Mouse (Mus musculus): ENCODE measurements around the gene Raver1. TPM values are rescaled to one million over a fixed set of nuclear protein-coding genes. Genes with fewer than 3 reads are reported as not detected.
A peak's percentile ranks its signal among the peaks of the same experiment; 100 is the strongest.

Gene Raver1
- total RNA-seq (2021): 10 to 100 TPM; 38.6 to 39.4 TPM

DNA sequence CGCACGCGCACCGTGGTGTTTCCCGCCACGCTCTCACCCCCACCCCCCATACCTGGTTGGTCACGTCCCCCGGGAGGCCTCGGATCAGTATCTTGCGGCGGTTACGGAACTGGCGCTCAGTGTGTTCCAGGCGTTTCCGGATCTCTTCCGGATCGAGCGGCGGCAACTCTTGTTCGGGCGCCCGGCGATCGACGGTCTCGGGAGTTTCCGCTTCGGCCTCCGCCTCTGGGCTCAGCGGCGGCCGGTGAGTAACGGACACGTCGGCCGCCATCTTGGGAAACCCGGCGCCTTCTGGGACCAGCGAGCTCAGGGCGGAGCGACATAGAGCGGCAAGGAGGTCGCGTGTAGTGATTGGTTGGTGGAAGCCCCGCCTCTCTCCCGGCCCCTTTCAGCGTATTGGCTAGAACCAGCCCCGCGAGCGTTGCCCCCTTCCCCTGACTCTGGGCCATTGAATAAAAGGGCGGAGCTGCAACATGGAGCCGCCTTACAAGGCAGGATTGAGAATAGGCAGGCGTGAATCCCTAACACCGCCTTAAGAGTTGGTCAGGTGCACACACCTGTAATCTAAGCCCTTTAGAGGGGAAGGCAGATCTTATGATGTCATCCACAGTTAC, at the start of gene Raver1, which contains the start of gene Gm38431:
Raver1 (minus strand) TSS at position 302 of the 614 bp plus-strand sequence.
Gm38431 (minus strand) TSS at position 291 of the 614 bp plus-strand sequence.
- DNase-seq: peak; percentile 98
- intact Hi-C loops (cut with DNase I): loop anchor here (2.0 kb wide), 1 partner anchor 39 kb away; the partner anchor contains the start of gene Tyk2

DNA sequence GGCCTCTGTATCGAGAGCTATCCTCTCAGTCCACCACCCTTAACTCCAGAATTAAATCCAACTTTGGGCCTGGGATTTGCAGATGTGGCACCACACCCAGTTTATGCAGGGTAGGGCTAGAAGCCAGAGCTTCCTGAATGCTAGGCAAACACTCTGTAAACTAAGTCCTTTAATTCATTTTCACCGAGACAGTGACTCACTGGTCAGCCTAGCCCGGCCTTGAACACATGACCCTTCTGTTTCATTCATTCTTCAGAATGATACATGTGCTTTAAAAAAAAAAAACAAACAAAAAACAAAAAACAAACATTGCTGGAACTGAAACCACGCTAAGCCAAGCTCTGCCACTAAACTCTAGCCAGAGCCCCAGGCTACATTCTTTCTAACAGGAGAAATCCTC, 46.6 kb upstream of the Raver1 start:
- intact Hi-C loops (cut with DNase I): no loop called here

DNA sequence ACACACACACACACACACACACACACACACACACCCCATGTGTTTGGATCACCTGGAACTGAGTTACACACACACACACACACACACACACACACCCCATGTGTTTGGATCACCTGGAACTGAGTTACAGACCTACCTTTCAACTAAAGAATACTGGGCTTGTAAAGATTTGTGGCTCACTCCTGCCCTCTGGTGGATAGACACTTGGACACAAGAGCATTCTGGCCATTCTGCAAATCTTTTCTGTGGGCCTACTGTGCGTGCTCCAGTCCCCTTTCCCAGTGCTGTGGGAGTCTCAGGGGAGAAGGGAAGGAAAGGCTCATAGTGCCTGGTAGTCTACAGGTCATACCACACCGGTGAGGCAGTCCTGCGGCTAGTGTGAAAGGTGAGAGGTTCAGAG, 45.4 kb upstream of the Raver1 start:
- DNase-seq: peak; percentile 64 to 81
- intact Hi-C loops (cut with DNase I): loop anchor here (2.0 kb wide), 2 partner anchors 106 to 236 kb away; no protein-coding TSS in a partner anchor

More for the DNA sequence above, 46.6 kb upstream of the Raver1 start:
- DNase-seq: no peak

DNA sequence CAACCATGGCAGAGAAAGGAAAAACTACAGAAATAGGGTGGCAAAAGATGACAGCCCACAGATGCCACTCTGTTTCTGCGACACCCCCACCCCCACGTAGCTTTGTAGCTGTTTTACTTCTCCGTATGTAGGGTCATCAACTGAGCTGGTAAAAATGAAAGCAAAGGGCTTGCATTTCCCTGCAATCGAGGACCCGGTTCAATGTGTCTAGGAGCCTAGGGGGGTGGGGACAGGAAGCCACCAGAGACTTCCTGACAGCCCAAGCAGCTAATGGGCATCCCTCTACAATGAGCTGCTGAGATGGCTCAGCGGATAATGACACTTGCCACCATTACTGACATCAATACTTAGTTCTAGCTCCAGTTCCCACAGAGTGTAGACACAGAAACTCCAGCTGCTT, 44.6 kb upstream of the Raver1 start:
- DNase-seq: no peak
- intact Hi-C loops (cut with DNase I): loop anchor here (2.0 kb wide), 2 partner anchors 106 to 236 kb away; no protein-coding TSS in a partner anchor

DNA sequence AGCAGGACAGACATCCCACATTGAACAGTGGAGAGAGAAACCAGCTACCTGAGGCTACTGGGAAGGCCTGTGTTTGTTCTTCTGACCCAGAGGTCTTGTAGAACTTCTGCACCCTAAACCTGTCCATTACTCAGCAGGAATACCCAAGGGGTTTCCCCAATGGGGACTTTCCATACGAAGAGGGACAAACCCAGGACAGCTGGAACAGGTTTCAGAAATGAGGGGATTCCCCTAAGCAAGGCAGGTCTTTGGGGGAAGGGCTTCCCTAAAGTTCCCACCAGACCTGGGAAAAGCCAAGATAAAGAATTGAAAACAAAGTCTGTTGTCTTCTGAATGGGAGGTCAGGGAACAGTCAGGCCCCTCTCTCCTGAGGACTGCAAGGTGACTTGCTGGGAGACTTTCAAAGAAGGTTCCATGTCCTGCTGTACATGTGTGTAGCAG, 44.2 kb upstream of the Raver1 start:
- intact Hi-C loops (cut with DNase I): loop anchor here (2.0 kb wide), 2 partner anchors 105 to 235 kb away; no protein-coding TSS in a partner anchor

DNA sequence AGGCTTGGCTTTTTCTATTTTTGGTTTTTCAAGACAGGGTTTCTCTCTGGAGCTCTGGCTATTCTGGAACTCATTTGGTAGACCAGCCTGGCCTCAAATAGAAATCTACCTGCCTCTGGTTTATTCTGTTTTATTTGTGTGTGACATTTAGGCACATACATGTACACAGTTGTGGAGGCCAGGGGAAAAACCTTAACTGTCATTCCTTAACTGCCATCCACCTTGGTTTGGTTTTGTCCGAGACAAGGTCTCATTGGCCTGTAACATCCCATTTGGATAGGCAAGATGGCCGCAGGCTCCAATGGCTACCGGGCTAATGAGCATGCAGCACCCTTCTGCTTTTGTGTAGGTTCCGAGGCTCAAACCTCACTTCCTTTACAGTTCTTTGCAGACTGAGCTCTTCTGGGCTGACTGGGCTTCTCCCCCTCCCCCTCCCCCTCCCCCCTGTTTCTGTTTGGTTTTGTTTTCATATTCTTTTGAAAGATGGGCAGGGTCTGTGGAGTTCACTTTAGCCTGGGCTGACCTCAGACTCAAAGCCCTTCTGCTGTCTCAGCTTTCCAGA, 43.6 kb upstream of the Raver1 start:
- intact Hi-C loops (cut with DNase I): no loop called here
- no peak for DNase-seq

More for the DNA sequence above, 44.2 kb upstream of the Raver1 start:
- DNase-seq: no peak

DNA sequence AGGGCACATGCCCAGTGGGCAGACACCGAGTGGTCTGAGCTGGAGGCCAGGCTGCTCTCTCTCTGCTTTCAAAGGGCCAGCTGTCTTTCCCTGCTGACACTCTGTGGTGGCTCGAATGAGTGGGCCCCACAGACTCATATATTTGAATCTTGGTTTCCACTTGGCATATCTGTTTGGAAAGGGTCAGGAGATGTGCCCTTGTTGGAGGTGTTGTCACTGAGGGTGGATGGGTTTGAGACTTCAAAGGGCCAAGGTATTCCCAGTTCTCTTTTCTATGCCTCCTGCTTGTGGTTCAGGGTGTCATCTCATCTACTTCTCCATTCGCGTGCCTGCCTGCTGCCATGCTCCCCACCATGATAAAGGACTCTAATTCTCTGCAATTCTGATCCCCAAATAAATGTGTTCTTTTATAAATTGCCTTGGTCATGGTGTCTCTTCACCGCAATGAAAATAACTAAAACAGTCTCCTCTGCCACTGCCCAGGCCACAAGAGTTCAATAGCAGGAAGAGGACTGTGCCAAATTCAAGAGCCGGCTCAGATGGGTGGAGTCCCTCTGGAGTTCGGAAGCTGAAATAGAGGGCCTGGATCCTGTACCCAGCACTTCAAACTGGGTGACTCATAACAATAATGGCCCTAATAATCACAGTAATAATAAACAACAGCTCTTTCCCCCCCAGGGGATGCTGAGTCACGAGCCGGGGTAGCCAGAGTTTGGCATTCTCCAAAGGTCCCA, 43.0 kb upstream of the Raver1 start:
- intact Hi-C loops (cut with DNase I): no loop called here
- DNase-seq: peak in 1 of 2 experiments; percentile 60

DNA sequence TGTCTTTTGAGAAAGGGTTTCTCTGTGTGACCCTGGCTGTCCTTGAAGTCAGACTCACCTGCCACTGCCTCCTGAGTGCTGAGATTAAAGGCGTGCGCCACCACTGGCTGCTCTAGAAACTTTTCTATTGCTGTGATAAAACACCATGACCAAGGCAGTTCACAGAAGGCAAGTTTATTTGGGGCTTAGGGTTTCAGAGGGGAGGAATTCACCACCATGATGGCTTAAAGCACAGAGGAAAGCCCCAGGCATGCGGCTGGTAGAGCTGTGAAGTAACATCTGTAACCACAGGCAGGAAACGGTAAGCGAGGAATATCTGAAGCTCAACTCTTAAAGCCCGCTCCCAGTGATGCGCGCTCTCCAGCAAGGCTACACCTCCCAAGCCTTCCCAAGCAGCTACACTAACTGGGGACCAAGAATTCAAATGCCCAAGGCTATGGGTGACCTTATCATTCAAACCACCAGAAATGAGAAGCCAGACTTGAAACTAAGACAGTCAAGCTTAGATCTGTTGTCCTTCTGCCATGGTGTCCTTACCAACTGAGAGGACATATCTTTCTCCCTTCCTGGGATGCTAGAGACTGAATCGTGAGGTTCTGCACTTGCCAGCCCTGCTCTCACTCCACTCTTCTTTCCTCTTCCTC, 41.4 kb upstream of the Raver1 start:
- intact Hi-C loops (cut with DNase I): no loop called here
- no peak for DNase-seq

DNA sequence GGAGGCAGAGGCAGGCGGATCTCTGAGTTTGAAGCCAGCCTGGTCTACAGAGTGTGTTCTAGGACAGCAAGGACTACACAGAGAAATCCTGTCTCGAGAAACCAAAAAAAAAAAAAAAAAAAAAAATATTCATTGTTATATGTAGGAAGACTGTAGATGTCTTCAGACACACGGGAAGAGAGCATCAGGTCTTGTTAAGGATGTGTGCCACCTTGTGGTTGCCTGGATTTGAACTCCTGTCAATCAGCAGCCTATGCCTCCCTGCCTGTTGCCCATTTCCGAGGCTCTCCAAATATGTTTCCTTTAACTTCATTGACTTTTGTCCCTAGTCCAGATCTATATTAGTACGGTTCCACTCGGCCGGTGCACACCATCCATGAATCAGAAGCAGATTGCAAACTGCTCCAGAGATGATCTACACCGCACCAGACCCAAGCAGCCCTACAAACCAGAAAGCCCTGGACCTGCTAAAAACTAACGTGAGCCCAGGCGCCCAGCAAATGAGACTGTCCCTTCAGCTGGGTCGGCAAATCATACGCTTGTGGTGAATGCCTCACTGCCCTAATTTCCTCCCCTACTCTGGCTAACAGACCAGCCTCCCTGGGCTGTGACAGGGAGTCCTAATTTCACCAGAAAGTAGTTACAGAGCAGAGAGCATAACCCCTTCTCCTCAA, 40.4 kb upstream of the Raver1 start:
- DNase-seq: no peak
- intact Hi-C loops (cut with DNase I): no loop called here

DNA sequence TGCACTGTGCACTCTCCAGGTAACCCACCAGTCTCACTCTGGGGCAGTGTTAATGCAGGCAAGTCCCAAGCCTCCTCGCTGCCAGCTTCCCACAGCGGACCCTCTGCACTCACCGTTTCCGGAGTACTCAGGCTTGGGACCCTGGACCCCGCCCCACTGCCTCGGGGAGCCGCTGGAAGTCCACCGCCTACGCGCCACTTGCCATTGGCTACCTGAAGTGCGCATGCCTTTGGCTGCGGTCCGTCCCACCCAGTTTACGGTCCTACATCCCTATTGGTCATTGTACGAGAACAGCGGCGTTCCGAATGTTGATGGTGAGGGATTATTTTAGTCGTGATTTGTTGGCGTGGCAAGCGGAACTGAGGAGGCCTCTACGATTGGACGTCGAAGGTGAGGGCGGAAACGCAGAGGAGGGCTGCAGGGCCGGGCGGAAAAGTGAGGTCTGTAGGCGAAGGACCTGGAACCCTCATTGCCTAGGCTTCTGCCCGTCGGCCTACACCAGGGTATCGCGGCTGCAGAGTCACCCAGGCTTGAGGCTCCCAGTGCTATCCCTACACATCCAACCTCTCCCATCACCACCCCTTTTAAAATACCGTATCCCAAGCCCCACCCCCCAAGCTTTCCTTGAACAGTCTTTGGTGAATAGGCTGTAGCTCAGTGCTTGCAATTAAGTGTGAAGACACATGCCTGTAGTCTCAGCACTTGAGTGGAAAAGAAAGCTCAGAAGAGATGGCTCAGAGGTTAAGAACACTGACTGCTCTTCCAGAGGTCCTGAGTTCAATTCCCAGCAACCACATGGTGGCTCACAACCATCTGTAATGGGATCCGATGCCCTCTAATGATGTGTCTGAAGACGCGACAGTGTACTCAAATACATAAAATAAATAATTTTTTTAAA, 39.5 kb upstream of the Raver1 start, which contains the start of gene Tyk2:
Tyk2 (minus strand) TSS at position 185 of the 898 bp plus-strand sequence.
- DNase-seq: peak; percentile 95 to 96
- intact Hi-C loops (cut with DNase I): loop anchor here (2.0 kb wide), 1 partner anchor 39 kb away; the partner anchor contains the start of gene Raver1

DNA sequence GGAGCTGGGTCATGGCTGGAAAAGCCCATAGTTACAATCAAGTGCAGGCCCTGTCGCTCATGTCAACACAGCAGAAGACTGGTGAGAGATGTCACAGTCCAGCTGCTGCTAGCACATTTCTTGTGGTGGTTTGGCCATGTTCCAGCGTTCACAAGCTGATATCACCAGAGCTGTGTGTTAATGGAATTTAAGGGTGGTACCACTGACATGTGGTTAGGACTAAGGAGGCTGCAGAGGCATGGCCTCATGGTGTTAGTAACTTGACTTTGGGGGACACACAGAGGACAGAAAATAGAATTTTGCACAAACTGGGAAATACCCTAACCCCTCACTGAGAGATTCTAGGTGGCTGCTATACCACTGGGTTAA, 34.4 kb upstream of the Raver1 start:
- intact Hi-C loops (cut with DNase I): no loop called here
- DNase-seq: peak; percentile 60 to 67

DNA sequence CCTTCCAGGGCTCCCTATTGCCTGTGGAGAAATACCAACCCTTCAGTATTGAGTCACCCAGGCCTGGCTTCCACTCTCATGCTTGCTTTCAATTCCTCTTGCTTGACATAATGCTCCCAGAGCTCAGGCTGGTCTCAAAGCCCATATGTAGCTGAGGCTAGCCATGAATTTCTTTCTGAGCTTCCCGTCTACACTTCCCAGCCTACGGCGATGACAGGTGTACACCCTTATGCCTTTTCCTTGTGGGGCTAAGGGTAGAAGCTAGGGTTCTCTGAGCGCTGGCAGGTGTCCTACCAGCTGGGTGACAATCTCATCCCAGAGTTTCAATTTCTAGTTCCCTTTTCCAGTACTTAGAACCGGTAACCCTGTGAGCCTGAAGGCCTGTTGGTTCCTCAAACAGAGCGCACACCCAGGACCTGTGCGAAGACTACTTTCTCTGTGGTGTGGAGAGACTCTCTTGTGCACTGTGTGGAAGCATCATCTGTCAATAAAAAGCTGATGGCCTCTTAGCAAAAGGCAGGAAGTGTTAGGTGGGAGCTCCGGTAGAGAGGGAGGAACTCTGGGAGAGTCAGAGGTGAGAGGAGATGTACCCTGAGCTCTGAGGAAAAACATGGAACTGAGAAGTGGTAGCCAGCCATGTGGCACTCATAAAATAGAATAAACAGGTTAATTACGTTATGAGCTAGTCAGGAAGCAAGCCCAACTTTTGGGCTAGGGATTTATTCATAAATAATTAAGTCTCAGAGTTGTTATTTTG, 33.9 kb upstream of the Raver1 start:
- intact Hi-C loops (cut with DNase I): no loop called here
- no peak for DNase-seq

DNA sequence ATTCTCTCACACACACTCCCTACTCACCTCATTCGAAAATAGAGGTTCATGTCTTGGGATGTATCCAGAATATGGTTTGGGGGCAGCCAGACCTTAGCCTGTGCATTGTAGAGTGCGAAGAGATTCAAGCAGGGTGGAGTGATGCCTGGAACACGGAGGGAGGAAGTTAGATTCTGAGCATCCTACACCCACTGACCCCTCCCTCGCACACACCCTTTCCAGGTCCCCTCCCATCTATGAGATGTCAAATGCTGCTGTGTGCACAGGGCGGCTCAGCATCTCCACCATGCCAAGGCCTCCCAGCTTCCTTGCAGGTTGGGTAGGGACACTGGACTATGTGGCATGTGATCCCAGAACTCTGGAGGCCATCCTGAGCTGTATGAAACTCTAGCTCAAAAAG, 33.0 kb upstream of the Raver1 start:
- intact Hi-C loops (cut with DNase I): no loop called here
- DNase-seq: no peak

DNA sequence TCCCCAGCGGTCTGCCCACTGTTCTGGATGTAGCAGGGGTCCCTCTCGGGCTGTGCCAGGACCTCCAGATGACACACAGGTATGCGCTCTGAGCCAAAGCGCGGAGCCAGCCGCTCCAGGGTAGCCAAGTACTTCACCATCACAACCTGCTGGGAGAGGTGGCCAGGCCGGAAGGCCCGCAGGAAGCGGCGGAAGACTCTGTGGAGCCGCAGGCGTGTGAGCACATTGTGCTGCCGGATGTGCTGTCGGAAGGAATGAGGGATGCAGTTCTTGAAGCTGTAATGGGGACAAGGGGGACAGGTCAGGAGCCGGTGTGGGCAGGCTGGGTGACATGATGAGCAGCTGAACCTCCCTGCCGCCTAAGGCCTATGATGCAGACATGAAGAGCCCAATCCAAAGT, 29.7 kb upstream of the Raver1 start:
- intact Hi-C loops (cut with DNase I): no loop called here
- no peak for DNase-seq

DNA sequence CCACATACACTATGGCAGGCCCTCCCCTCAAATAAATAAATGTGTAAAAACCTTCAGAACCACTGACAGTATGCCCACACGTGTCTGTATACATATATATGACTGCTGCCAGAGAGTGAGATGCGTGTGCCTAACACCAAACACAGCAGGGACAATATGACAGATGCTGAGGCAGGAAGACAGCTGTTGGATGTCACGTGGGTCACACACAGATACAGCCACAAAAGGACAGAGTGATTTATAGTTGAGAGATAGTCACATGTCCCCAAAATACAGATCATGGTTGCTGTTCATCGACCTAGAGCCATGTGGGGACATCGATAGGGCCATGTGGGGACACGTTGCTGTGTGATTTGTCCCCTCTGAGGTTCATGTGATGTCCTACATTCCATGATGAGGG, 25.3 kb upstream of the Raver1 start:
- no peak for DNase-seq
- intact Hi-C loops (cut with DNase I): no loop called here

DNA sequence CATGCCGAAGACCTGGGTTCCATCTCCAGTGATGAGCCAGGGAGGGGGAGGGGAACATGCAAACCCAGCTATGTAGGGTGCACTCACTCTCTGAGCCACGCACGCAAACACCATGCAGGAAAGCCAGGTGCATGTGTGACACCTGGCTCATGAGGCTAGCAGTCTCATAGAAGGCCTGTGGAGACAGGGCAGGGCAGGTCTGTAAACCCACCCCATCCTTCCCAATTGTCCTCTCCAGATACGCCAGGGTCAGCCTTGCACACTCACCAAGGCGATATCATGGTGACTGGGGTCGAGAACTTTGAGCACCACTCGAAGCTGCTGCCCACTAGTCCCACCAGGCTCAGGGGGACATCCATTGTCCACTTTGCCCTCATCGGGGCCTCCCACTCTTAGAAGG, 23.3 kb upstream of the Raver1 start:
- intact Hi-C loops (cut with DNase I): no loop called here
- DNase-seq: no peak

DNA sequence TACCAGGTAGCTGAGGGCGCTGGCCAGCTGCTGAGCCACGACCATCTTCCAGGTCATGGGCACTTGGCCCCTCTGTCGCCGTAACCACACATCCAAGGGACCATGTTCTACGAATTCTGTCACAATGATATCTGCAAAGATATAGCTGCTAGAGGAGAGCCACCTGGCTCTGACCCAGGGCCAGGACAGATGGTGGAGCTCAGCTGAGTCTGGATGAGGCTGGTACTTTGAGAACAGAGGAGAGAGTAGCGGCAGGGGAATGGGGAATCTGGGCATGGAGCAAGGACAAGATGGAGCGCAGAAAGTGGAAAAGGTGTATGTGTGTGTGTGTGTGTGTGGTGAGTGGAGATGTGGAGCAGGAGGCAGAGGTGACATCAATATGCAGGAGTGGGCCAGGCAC, 22.4 kb upstream of the Raver1 start:
- intact Hi-C loops (cut with DNase I): no loop called here
- DNase-seq: no peak

DNA sequence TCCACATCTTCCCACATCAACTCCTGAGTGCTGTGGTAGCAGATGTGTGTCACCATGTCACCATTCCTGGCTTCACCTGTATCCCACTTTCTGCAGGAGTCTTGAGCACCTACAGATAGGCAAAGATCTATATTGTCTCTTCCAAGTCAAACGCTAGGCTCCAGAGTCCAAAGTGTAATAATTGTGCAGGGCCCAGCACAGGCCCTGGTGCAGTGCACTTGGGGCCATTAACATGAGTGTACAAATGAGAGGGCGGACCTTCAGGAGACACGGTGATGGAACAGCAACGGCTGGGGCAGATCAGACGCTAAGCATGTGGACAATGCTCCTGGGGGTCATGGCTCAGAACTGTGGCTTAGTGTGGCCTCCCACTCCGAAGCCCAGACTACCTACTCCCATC, 21.9 kb upstream of the Raver1 start:
- no peak for DNase-seq
- intact Hi-C loops (cut with DNase I): no loop called here

Measured in heart, postnatal 10 days (tissue).